Mouse (Mus musculus) urinary bladder, postnatal 36 days (tissue): Measurements from ENCODE around the gene Gucy2d.
A peak's percentile ranks its signal among the peaks of the same experiment; 100 is the strongest.

Source experiments
- DNase-seq, 2 experiments: peaks; one replicate each; pipeline ENCODE4 v3.0.0; 2022; ENCODE audit warnings: low spot score in 2 of 2, mixed read lengths in 1 of 2

The Gucy2d gene

GRCm38 (mm10) chr7:98439956-98440466 lies at the start of gene Gucy2d:
Gucy2d (plus strand) TSS chr7:98440416.
- no peak for DNase-seq

GRCm38 (mm10) chr7:98390486-98390885 lies 49.7 kb upstream of the Gucy2d start:
- no peak for DNase-seq

- no peak for DNase-seq
Observed at GRCm38 (mm10) chr7:98391351-98391936, 48.8 kb upstream of the Gucy2d start.

- DNase-seq = peak in 1 of 2 experiments; percentile 55
Observed at GRCm38 (mm10) chr7:98392466-98393201, 47.6 kb upstream of the Gucy2d start.

GRCm38 (mm10) chr7:98402582-98403574 lies 37.3 kb upstream of the Gucy2d start:
- no peak for DNase-seq

GRCm38 (mm10) chr7:98403996-98404395 lies 36.2 kb upstream of the Gucy2d start:
- no peak for DNase-seq

GRCm38 (mm10) chr7:98407615-98408014 lies 32.6 kb upstream of the Gucy2d start:
- DNase-seq = no peak

- DNase-seq = no peak
Observed at GRCm38 (mm10) chr7:98413115-98413514, 27.1 kb upstream of the Gucy2d start.

- peak; percentile 26 to 38 for DNase-seq
Observed at GRCm38 (mm10) chr7:98415550-98415949, 24.7 kb upstream of the Gucy2d start.

- DNase-seq = no peak
Observed at GRCm38 (mm10) chr7:98416020-98416419, 24.2 kb upstream of the Gucy2d start.

- DNase-seq = no peak
Observed at GRCm38 (mm10) chr7:98418031-98418805, 22.0 kb upstream of the Gucy2d start.

GRCm38 (mm10) chr7:98419366-98419765 lies 20.9 kb upstream of the Gucy2d start:
- DNase-seq = no peak

GRCm38 (mm10) chr7:98423546-98423945 lies 16.7 kb upstream of the Gucy2d start:
- no peak for DNase-seq

- no peak for DNase-seq
Observed at GRCm38 (mm10) chr7:98424396-98424795, 15.8 kb upstream of the Gucy2d start.

- DNase-seq = no peak
Observed at GRCm38 (mm10) chr7:98425551-98425950, 14.7 kb upstream of the Gucy2d start.

- no peak for DNase-seq
Observed at GRCm38 (mm10) chr7:98426641-98427040, 13.6 kb upstream of the Gucy2d start.

- no peak for DNase-seq
Observed at GRCm38 (mm10) chr7:98427115-98427835, 12.9 kb upstream of the Gucy2d start.

GRCm38 (mm10) chr7:98429579-98429978 lies 10.6 kb upstream of the Gucy2d start:
- DNase-seq = no peak

- peak; percentile 63 to 69 for DNase-seq
Observed at GRCm38 (mm10) chr7:98430785-98431184, 9.4 kb upstream of the Gucy2d start.

GRCm38 (mm10) chr7:98437629-98438028 lies 2.6 kb upstream of the Gucy2d start:
- DNase-seq = peak in 1 of 2 experiments; percentile 18
